Mouse (Mus musculus): ENCODE measurements around the gene Ryr2. TPM values are rescaled to one million over a fixed set of nuclear protein-coding genes. Genes with fewer than 3 reads are reported as not detected.

Gene Ryr2
- polyA plus RNA-seq, 1 experiment from 2014 or later, result 0.32 TPM

DNA sequence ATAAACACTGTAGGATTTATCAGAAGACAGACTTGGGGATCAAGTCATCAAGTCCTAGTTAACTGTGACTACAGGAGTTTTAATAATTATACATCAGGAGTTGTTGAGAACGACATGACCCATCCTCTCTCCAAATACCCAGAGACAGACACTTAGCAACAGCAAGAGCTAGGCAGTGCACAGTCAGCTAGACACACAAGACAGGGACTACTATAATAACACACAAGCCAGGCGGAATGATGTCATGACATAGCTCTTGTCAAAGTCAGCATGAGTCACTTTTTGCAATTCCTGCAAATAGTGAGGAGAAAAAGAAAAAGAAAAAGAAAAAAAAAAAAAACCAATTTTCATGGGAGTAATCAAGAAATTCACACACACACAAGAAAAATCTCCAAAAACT, 201.6 kb downstream of the Ryr2 start:
- H3K9me3 ChIP-seq (ENCODE audit: control insufficient read depth, low read length), result no peaks in the 10 kb centered on the region
- H3K27me3 ChIP-seq (ENCODE audit: control insufficient read depth, insufficient read depth, low read length), result no peaks in the 10 kb centered on the region
- H3K4me3 ChIP-seq (ENCODE audit: low read length), result no peak overlapping the region
- no peak for ATAC-seq (ENCODE audit: low FRiP score, low TSS enrichment)
- H3K27ac ChIP-seq (ENCODE audit: low read depth, low read length), result no peak overlapping the region
- no peaks in the 10 kb centered on the region for H3K4me1 ChIP-seq (ENCODE audit: control insufficient read depth, insufficient read depth, low read length)
- WGBS, result 87% methylated on average over 2 of the region's 2 CpGs
- H3K36me3 ChIP-seq (ENCODE audit: control insufficient read depth, insufficient read depth, low read length), result no peaks in the 10 kb centered on the region
- H3K4me2 ChIP-seq (replicated peaks; ENCODE audit: low read depth, low read length), result no peak overlapping the region
- no peak overlapping the region for H3K9ac ChIP-seq (ENCODE audit: low read depth, low read length)

DNA sequence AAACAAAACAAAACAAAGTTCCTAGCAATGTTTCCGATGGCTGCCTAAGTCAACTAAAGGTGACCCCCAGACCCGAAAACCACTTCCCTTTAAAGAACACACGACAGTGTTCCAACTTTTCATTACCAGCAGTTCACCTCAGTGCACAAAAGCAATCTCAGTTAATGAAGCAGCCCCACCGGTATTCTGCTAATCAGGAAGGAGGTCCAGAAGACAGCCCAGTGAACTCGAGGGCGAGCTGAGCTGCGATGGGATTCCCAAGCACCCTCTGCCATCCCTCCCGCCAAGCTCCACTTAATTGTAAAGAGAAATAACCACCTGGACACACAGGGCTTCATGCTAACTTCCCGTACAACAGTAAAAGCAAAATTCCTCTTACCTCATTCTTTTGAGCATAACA, 203.5 kb downstream of the Ryr2 start:
- Histone ChIP-seq H3K4me2 (replicated peaks; ENCODE audit: low read depth, low read length) (peak overlapping the region; percentile 19), H3K36me3 (ENCODE audit: control insufficient read depth, insufficient read depth, low read length) (no peaks in the 10 kb centered on the region), H3K4me1 (ENCODE audit: control insufficient read depth, insufficient read depth, low read length) (no peaks in the 10 kb centered on the region), H3K9ac (ENCODE audit: low read depth, low read length) (no peak overlapping the region), H3K9me3 (ENCODE audit: control insufficient read depth, low read length) (no peaks in the 10 kb centered on the region), H3K4me3 (ENCODE audit: low read length) (no peak overlapping the region), H3K27ac (ENCODE audit: low read depth, low read length) (no peak overlapping the region), H3K27me3 (ENCODE audit: control insufficient read depth, insufficient read depth, low read length) (no peaks in the 10 kb centered on the region)
- 33% methylated on average over 9 of the region's 9 CpGs for WGBS
- ATAC-seq (ENCODE audit: low FRiP score, low TSS enrichment), result peak; percentile 64

DNA sequence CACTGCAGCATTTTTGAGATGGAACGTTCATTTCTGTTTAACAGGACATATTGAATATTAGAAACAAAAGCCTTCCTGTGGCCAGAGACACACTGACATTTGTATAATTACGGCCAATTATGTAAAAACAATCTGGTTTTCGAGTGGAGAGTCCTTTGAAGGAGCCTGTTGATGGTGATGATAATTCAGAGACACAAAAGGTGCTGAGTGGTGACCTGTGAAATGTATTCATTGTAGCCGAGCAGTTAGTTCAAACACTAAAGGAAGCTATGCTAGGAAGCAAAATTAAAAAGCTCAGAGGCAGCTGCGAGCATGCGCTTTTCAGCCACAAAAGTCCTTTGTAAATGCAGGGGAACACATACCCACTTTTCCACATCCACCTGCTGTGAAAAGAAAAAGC, 203.9 kb downstream of the Ryr2 start:
- H3K4me2 ChIP-seq (replicated peaks; ENCODE audit: low read depth, low read length), result peak overlapping the region; percentile 19
- no peaks in the 10 kb centered on the region for H3K27me3 ChIP-seq (ENCODE audit: control insufficient read depth, insufficient read depth, low read length)
- H3K27ac ChIP-seq (ENCODE audit: low read depth, low read length), result no peak overlapping the region
- no peak for ATAC-seq (ENCODE audit: low FRiP score, low TSS enrichment)
- no peak overlapping the region for H3K9ac ChIP-seq (ENCODE audit: low read depth, low read length)
- H3K4me3 ChIP-seq (ENCODE audit: low read length), result no peak overlapping the region
- H3K4me1 ChIP-seq (ENCODE audit: control insufficient read depth, insufficient read depth, low read length), result no peaks in the 10 kb centered on the region
- no peaks in the 10 kb centered on the region for H3K36me3 ChIP-seq (ENCODE audit: control insufficient read depth, insufficient read depth, low read length)
- H3K9me3 ChIP-seq (ENCODE audit: control insufficient read depth, low read length), result no peaks in the 10 kb centered on the region
- WGBS, result 50% methylated on average over 6 of the region's 6 CpGs

DNA sequence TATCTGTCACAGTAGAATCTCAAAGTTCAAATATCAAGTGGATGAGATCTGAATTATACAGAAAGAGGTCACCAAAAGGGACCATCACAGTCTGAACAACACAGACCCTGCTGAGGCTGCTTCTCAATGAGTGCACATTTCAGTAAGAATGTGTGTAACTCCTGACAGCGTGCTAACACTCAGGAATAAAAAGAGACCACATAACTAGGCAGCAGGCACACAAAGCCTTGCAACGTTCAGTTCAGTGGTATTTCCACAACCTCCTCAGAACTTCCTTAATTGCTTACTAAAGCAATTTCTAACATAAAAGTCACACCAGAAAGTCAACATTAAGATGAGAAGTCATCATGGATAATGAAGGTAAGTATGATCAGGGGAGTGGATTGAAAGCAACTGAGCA, 206.1 kb downstream of the Ryr2 start:
- H3K9me3 ChIP-seq (ENCODE audit: control insufficient read depth, low read length), result no peaks in the 10 kb centered on the region
- no peak overlapping the region for H3K9ac ChIP-seq (ENCODE audit: low read depth, low read length)
- no peak for ATAC-seq (ENCODE audit: low FRiP score, low TSS enrichment)
- no peaks in the 10 kb centered on the region for H3K27me3 ChIP-seq (ENCODE audit: control insufficient read depth, insufficient read depth, low read length)
- no peaks in the 10 kb centered on the region for H3K4me1 ChIP-seq (ENCODE audit: control insufficient read depth, insufficient read depth, low read length)
- H3K4me2 ChIP-seq (replicated peaks; ENCODE audit: low read depth, low read length), result no peak overlapping the region
- 79% methylated on average over 2 of the region's 2 CpGs for WGBS
- no peak overlapping the region for H3K27ac ChIP-seq (ENCODE audit: low read depth, low read length)
- no peaks in the 10 kb centered on the region for H3K36me3 ChIP-seq (ENCODE audit: control insufficient read depth, insufficient read depth, low read length)
- no peak overlapping the region for H3K4me3 ChIP-seq (ENCODE audit: low read length)

DNA sequence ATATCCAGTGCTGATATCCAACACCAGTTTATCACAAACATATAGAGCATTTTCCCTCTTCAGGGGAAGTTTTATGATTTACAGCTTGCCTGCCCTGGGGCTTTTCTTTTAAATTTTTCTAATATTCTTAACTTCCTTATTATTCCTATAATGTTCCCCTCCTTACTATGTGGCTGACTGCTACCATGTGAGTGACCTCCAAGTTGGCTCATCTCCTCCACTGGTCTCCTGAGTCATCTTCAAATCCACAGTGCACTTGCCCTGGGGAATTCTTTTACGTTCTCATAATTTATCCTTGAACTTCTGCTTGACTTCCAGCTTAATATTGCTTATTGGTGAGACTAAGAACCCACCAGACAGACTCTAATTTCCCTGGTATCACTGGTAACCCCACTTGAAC, 211.1 kb downstream of the Ryr2 start:
- H3K36me3 ChIP-seq (ENCODE audit: control insufficient read depth, insufficient read depth, low read length), result no peaks in the 10 kb centered on the region
- H3K9me3 ChIP-seq (ENCODE audit: control insufficient read depth, low read length), result no peaks in the 10 kb centered on the region
- H3K27ac ChIP-seq (ENCODE audit: low read depth, low read length), result no peak overlapping the region
- 65% methylated on average over 1 of the region's 1 CpGs for WGBS
- H3K4me2 ChIP-seq (replicated peaks; ENCODE audit: low read depth, low read length), result no peak overlapping the region
- no peaks in the 10 kb centered on the region for H3K27me3 ChIP-seq (ENCODE audit: control insufficient read depth, insufficient read depth, low read length)
- H3K4me3 ChIP-seq (ENCODE audit: low read length), result no peak overlapping the region
- no peak overlapping the region for H3K9ac ChIP-seq (ENCODE audit: low read depth, low read length)
- no peaks in the 10 kb centered on the region for H3K4me1 ChIP-seq (ENCODE audit: control insufficient read depth, insufficient read depth, low read length)
- ATAC-seq (ENCODE audit: low FRiP score, low TSS enrichment), result no peak

DNA sequence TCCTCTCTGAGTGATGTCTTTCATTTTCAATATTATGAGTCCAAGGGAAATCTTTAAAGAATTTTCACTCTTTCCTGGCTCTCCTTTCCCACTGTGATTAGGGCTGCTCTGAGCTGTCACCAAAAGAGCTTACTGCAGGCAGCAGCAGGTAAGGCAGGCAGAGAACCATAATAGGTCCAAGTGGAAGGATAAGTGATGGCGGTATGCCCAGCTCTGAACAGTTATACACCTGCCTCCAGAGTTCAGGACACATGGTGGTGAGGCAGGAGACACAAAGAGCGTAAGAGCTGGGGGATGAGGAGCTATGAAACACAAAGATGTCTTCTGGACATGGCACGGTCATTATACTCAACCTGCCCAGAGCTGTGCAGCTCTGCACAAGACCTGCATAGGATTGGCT, 215.0 kb downstream of the Ryr2 start:
- Histone ChIP-seq H3K27ac (ENCODE audit: low read depth, low read length) (no peak overlapping the region), H3K4me2 (replicated peaks; ENCODE audit: low read depth, low read length) (no peak overlapping the region), H3K36me3 (ENCODE audit: control insufficient read depth, insufficient read depth, low read length) (no peaks in the 10 kb centered on the region), H3K9ac (ENCODE audit: low read depth, low read length) (no peak overlapping the region), H3K9me3 (ENCODE audit: control insufficient read depth, low read length) (no peaks in the 10 kb centered on the region), H3K27me3 (ENCODE audit: control insufficient read depth, insufficient read depth, low read length) (no peaks in the 10 kb centered on the region), H3K4me3 (ENCODE audit: low read length) (no peak overlapping the region), H3K4me1 (ENCODE audit: control insufficient read depth, insufficient read depth, low read length) (no peaks in the 10 kb centered on the region)
- 95% methylated on average over 3 of the region's 3 CpGs for WGBS
- ATAC-seq (ENCODE audit: low FRiP score, low TSS enrichment), result no peak

DNA sequence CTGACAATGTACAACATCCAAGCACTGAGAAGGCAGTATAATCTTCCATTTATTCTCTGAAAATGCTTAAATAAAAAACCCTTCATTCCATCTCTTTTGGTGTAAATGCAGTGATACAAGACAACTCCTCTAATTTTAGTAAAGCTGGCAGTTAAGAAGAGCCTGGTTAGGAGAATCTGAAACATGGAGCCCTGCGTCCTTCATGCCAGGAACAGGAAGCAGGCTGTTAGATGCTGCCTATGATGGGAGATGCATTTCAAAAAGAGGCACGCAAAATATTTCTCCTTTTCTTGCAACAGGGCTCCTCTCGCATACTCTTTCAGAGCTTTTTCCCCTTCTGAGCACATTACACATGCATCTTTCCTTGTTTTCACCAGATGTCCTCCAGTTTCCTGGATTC, 215.6 kb downstream of the Ryr2 start:
- 94% methylated on average over 3 of the region's 3 CpGs for WGBS

DNA sequence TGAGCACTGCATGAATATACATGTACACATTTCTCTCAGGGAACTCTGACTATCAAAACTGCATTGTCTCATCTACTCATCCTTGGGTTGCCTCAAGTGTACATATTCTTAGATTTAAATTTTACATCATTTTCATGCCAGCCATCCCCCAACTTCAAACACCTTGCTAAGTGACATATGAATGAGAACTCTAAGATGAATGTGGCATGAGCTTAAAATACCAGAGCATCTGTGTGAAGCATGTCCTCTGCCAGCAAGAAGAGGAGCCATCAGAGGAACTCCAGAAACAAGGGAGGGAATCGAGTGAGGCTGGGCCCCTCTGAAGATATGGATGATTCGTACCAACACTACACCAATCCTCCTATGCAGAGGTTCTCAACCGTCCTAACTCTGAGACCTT, 222.6 kb downstream of the Ryr2 start:
- no peak overlapping the region for H3K4me3 ChIP-seq (ENCODE audit: low read length)
- WGBS, result 97% methylated on average over 3 of the region's 3 CpGs

More for the DNA sequence above, 215.6 kb downstream of the Ryr2 start:
- Histone ChIP-seq H3K36me3 (ENCODE audit: control insufficient read depth, insufficient read depth, low read length) (no peaks in the 10 kb centered on the region), H3K27me3 (ENCODE audit: control insufficient read depth, insufficient read depth, low read length) (no peaks in the 10 kb centered on the region), H3K4me1 (ENCODE audit: control insufficient read depth, insufficient read depth, low read length) (no peaks in the 10 kb centered on the region), H3K4me2 (replicated peaks; ENCODE audit: low read depth, low read length) (no peak overlapping the region), H3K9ac (ENCODE audit: low read depth, low read length) (no peak overlapping the region), H3K27ac (ENCODE audit: low read depth, low read length) (no peak overlapping the region), H3K4me3 (ENCODE audit: low read length) (no peak overlapping the region), H3K9me3 (ENCODE audit: control insufficient read depth, low read length) (no peaks in the 10 kb centered on the region)
- no peak for ATAC-seq (ENCODE audit: low FRiP score, low TSS enrichment)

DNA sequence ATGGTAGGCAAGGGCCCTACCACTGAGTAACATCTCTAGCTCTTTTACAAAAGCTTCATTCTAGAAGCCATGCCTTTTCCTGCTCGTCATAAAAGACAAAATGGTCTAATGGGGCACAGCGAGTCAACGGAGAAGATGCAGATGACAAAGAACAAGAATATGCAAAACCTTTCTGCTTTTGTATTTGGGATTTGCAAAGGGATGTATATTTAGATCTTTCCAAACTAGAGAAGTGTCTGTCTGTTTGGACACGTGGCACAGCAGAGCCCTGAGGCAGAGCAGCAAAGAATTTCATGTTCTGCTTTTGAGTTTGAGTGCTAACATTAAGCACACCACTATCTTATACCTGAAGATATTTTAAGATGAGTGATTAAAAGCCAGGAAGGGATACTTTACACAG, 224.4 kb downstream of the Ryr2 start:
- no peak overlapping the region for H3K4me3 ChIP-seq (ENCODE audit: low read length)
- H3K4me1 ChIP-seq (ENCODE audit: control insufficient read depth, insufficient read depth, low read length), result no peaks in the 10 kb centered on the region
- H3K27ac ChIP-seq (ENCODE audit: low read depth, low read length), result no peak overlapping the region
- no peaks in the 10 kb centered on the region for H3K9me3 ChIP-seq (ENCODE audit: control insufficient read depth, low read length)
- H3K4me2 ChIP-seq (replicated peaks; ENCODE audit: low read depth, low read length), result no peak overlapping the region
- no peak for ATAC-seq (ENCODE audit: low FRiP score, low TSS enrichment)
- H3K9ac ChIP-seq (ENCODE audit: low read depth, low read length), result no peak overlapping the region
- WGBS, result 93% methylated on average over 4 of the region's 4 CpGs
- no peaks in the 10 kb centered on the region for H3K27me3 ChIP-seq (ENCODE audit: control insufficient read depth, insufficient read depth, low read length)
- H3K36me3 ChIP-seq (ENCODE audit: control insufficient read depth, insufficient read depth, low read length), result no peaks in the 10 kb centered on the region

More for the DNA sequence above, 222.6 kb downstream of the Ryr2 start:
- Histone ChIP-seq H3K4me2 (replicated peaks; ENCODE audit: low read depth, low read length) (no peak overlapping the region), H3K9ac (ENCODE audit: low read depth, low read length) (no peak overlapping the region), H3K9me3 (ENCODE audit: control insufficient read depth, low read length) (no peaks in the 10 kb centered on the region), H3K4me1 (ENCODE audit: control insufficient read depth, insufficient read depth, low read length) (no peaks in the 10 kb centered on the region), H3K27ac (ENCODE audit: low read depth, low read length) (no peak overlapping the region), H3K36me3 (ENCODE audit: control insufficient read depth, insufficient read depth, low read length) (no peaks in the 10 kb centered on the region), H3K27me3 (ENCODE audit: control insufficient read depth, insufficient read depth, low read length) (no peaks in the 10 kb centered on the region)
- ATAC-seq (ENCODE audit: low FRiP score, low TSS enrichment), result no peak
